Mouse (Mus musculus) embryonic fibroblast, embryonic 13.5 days (primary cell): Measurements from ENCODE around the gene Orm3.
A peak's percentile ranks its signal among the peaks of the same experiment; 100 is the strongest.

Experiments used
- CTCF ChIP-seq: IDR thresholded peaks from 2 replicates; pipeline ENCODE4 v1.5.1; 2011; ENCODE audit warnings: mild to moderate bottlenecking, control low read depth, low read length, moderate library complexity, borderline replicate concordance; ENCODE audit not compliant: insufficient read depth
- POLR2A ChIP-seq: IDR thresholded peaks from 2 replicates; pipeline ENCODE4 v1.6.1; 2011; ENCODE audit warnings: low read depth, mild to moderate bottlenecking, control low read depth, low read length, moderate library complexity

DNA sequence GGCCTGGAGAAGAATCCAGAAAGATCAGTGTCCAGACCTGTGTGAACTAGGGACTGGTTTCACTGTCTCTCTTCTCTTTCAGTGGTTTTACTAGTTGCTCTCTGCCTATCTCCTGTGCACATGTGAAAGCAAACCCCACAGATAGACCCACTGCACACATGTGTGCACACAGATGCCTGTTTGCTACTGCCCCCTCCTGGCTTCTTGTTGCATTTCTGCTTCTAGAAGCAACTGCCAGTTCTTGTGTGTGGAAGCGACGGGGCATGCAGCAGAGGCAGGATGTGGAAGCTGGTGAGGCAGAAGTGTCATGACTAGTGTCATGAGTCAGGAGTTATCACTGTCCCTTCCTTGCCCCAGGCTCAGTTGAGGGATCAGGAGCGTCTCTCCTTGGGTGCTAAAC is 15.9 kb downstream of the Orm3 start:
- no peak for TF ChIP-seq POLR2A
- peak; percentile 14; the same call in 1 of the 2 replicates for TF ChIP-seq CTCF
